Mouse (Mus musculus) cerebellum, postnatal 4 days (tissue): ENCODE results near the gene Gm12169.
"Not testable (repeated sequence)": the region's sequence is repeated elsewhere in the genome, so short reads cannot be mapped to it uniquely, and the experiment has no call there.

Experiments used
- DNase-seq, 2 experiments: peaks; one replicate each; pipeline ENCODE4 v3.0.0; 2022; ENCODE audit warnings: low spot score in 2 of 2, mixed read lengths in 1 of 2

The Gm12169 gene

GRCm38 (mm10) chr11:46523912-46524311 is at the start of gene Gm12169:
TSS of gene Gm12169 (plus strand) at chr11:46524212.
- DNase-seq: no peak

DNA sequence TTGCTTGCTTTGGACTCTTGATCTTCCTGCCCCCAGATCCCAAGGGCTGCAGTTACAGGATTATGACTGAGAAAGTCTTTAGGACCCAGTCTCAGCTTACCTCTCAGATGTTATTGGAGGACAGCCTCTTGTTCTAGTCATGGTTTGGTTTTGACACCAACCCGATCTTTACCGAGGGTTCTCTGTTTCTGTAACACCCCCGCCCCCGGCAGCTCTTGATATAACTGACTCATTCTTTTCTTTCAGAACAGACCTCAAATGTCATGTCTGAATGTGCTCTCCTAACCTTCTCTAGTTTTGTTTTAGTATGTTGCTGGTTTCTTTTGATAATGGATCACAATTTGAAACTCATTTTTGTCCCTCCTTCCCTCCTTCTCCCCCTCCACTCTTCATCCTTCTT is 49.8 kb upstream of the Gm12169 start:
- DNase-seq: no peak

- no peak for DNase-seq
These were observed 44.7 kb upstream of the Gm12169 start for GRCm38 (mm10) chr11:46479311-46479710.

GRCm38 (mm10) chr11:46480517-46480916 is 43.5 kb upstream of the Gm12169 start:
- no peak for DNase-seq

GRCm38 (mm10) chr11:46488231-46488630 is 35.8 kb upstream of the Gm12169 start:
- DNase-seq: no peak

DNA sequence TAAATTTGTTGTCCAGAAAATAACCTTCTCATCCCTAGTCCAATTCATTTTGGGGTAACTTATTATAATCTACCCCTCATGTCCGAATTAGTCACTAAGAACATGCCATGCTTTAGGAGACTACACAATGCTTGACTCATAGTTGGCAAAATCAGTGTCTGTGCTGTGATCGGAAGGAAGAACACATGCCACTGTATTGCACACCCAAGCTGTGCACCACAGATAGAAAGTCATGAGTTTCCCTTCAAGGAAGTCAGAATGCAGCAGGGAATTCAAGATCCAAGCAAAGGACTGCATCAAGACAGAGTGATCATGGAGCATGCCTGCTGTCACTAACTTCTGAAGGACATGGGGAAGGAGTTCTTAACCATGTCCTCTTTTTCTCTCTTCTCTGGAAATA is 35.4 kb upstream of the Gm12169 start:
- no peak for DNase-seq

GRCm38 (mm10) chr11:46507146-46507545 is 16.9 kb upstream of the Gm12169 start:
- no peak for DNase-seq

DNA sequence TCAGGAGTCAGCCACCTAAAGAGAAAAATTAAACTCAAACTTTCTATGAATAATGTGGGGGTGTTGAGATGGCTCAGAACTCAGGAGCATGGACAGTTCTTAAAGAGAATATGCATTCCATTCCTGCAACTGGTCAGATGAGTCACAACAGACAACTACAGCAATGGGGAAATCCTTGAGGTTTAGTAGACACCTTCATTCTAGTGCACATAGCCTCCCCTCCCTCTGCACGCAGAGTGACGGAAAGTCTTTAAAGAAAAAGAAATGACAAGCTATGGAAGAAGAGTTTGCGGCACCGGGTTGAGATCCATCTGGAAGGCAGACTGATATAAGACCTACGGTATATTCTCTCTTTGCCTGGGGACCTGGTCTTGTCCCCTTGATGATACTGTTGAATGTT is 14.1 kb upstream of the Gm12169 start:
- no peak for DNase-seq

- not testable (repeated sequence) for DNase-seq
These were observed 2.7 kb upstream of the Gm12169 start for GRCm38 (mm10) chr11:46521341-46521740.

GRCm38 (mm10) chr11:46522719-46523118 is 1.3 kb upstream of the Gm12169 start:
- DNase-seq: no peak

GRCm38 (mm10) chr11:46530149-46530548 is 6.1 kb downstream of the Gm12169 start:
- DNase-seq: no peak

GRCm38 (mm10) chr11:46536978-46537377 is 13.0 kb downstream of the Gm12169 start:
- no peak for DNase-seq

DNA sequence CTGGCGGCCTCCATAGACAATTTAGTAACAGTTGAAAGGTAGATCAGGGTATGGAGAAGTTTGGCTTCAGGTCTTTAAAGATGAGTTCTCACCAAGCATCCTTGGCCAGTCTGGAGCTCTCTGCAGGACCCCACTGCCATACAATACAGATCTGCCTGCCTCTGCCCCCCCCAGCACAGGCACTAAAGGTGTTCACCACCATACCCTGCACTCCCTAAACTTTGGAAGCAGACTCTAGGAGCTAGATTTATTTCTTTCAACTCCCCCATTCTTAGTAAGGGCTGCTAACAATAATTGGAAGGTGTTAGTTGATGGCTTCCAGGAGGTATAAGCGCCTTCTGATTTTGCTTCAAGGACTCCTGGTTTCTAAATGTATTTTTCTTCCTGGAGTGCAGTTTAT is 19.5 kb downstream of the Gm12169 start:
- DNase-seq: no peak

- DNase-seq: no peak
These were observed 25.7 kb downstream of the Gm12169 start for GRCm38 (mm10) chr11:46549721-46550120.

DNA sequence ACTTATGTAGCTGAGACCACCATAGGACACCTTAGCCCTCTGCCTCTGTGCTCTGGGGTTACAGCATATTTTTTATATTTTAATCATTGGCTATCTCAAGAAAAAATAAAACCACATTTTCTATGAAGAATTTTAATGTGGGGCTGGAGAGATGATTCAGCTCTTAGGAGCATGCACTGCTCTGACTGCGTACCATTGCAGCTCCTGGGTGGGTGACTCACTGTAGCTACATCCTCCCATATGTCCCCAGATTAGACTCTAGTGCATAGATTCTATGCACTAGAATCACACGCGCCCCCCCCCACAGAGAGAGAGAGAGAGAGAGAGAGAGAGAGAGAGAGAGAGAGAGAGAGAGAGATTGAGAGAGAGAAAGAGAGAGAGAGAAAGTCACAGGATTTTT is 28.7 kb downstream of the Gm12169 start:
- no peak for DNase-seq

DNA sequence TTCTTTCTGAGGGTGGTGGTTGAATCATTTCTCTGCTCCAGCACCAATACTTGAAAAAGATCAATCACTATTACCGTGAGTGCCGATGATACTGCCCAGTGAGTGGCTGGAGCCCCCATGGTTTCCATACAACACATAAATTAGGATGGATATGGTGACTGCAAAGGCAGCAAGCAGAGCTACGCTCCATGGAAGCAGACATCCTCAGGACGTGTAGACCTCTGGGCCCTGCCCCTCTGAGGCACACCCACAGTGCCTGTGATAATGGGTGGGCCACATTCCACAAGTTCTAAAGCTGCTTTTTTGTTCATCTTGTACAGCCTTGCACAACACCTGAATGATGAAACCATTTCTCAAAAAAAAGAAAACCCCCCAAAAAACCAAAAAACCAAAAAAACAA is 37.1 kb downstream of the Gm12169 start:
- no peak for DNase-seq

GRCm38 (mm10) chr11:46564671-46565070 is 40.7 kb downstream of the Gm12169 start:
- DNase-seq: no peak

DNA sequence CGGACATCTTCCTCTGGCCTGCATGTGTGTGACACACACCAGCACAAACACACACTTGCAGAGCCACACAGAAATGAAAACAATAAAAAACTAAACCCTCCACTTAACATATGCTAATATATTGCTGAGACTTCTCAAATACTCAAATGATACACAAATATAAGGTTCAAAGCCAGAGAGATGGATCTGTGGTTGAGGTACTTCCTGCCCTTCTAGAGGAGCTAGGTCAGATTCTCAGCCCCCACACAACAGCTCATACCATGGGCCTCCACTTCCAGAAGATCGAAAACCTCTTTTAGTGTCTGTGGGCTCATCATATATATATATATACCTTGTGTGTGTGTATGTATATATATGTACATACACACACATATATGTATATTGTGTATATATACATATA is 42.0 kb downstream of the Gm12169 start:
- DNase-seq: no peak

DNA sequence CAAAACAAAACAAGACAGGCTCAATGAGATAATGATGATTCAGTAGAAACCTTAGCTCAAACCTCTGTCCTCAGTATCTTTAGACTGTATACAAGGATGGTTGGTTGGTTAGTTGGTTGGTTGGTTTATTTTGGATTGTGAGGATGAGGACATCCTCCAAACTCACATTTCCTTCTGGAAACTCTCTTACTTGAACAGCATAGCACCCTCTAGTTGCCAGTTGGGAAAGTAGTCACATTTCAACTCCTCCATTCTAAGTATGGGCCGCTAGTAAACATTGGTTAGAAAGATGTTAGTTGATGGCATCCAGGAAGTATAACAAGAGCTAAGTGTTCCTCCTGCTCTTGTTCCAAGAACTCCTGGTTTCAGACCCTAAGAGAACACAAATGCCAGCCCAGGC is 45.1 kb downstream of the Gm12169 start:
- no peak for DNase-seq

DNA sequence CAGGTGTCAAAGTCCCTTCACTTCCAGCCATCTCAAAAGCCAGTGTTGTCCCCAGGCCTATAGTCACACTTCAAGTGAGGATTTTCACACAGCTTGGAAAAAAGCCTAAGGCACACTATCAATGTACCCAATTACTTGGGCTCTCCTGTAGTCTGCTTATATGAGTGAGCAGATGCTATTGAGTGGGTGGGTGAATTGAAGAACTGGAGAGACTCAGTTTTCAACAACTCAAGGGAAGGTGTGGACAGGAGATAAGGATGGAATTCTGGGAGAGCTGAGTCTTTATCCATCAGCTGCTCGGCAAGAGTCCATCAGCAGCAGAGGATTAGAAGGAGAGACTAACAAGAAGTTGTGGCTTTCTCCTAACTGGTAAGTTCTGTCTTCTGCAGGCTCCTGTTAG is 47.3 kb downstream of the Gm12169 start, which contains the start of gene BC053393:
BC053393 (plus strand) TSS at position 210 of the 400 bp plus-strand sequence.
- DNase-seq: no peak

DNA sequence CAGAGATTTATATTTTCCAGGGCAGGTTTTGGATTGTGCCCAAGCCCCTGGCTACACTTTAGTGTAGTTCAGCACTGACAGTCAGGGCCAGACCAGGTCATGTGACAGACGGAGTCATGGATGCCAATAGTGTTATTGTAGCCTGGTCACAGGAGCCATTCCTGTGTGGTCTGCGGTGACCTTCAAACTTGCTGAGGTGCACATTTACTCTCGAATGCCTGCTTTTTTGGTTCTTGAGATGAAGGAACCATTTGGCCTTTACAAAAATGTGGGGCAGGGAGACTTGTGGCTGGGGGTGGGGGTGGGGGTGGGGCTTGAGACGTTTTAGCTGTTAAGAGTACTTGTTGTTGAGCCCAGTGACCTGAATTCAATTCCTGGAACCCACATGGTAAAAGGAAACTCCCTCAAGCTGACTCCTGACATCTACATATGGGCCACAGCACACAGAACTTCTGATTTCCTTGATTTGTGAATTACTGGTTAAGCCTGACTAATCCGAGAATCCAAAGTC is 54.8 kb downstream of the Gm12169 start:
- no peak for DNase-seq

GRCm38 (mm10) chr11:46580428-46580827 is 56.4 kb downstream of the Gm12169 start:
- DNase-seq: no peak

DNA sequence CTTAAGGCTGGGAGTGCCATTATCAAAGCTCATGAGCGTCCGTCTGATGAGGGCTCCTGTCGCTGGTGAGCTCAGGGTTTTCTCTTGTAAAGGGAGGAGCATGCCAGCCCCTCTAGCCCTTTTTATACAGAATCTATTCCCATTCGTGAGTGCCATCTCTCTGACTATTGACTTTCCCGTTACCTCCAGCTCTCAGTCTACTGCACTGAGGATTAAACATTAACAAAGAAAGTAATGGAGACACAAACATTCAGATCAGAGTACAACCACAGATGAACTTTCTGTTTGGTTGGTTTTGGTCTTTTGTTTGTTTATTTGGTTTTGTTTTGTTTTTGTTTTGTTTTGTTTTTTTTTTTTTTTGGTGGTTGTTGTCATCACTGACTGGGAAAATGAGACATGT is 58.7 kb downstream of the Gm12169 start:
- no peak for DNase-seq
